Mouse (Mus musculus): ENCODE results near the gene Med10. TPM values are rescaled to one million over a fixed set of nuclear protein-coding genes. Genes with fewer than 3 reads are reported as not detected.

The Med10 gene
- polyA plus RNA-seq, 1 experiment from 2014 or later = 227 TPM

GRCm38 (mm10) chr13:69788704-69789103 lies 13.5 kb upstream of the Med10 start:
- WGBS = 91% methylated on average over 5 of the region's 5 CpGs
- no peak for DNase-seq (ENCODE audit: low spot score)
- Histone ChIP-seq H3K4me2 (replicated peaks; ENCODE audit: low read depth, low read length) (no peak overlapping the region), H3K4me1 (replicated peaks; ENCODE audit: control insufficient read depth, insufficient read depth, low read length) (no peaks in the 10 kb centered on the region), H3K36me3 (ENCODE audit: control insufficient read depth, insufficient read depth, low read length) (no peaks in the 10 kb centered on the region), H3K27ac (ENCODE audit: low read depth, low read length) (no peak overlapping the region), H3K9ac (ENCODE audit: low read depth, low read length) (no peak overlapping the region), H3K9me3 (ENCODE audit: control insufficient read depth, low read length) (no peaks in the 10 kb centered on the region), H3K4me3 (ENCODE audit: low read depth, low read length) (no peak overlapping the region), H3K27me3 (ENCODE audit: control insufficient read depth, insufficient read depth, low read length) (no peaks in the 10 kb centered on the region)
- no peak for ATAC-seq (ENCODE audit: low FRiP score)

GRCm38 (mm10) chr13:69791814-69792213 lies 10.4 kb upstream of the Med10 start:
- H3K36me3 ChIP-seq (ENCODE audit: control insufficient read depth, insufficient read depth, low read length) = no peaks in the 10 kb centered on the region
- ATAC-seq (ENCODE audit: low FRiP score) = no peak
- no peaks in the 10 kb centered on the region for H3K9me3 ChIP-seq (ENCODE audit: control insufficient read depth, low read length)
- H3K4me3 ChIP-seq (ENCODE audit: low read depth, low read length) = no peak overlapping the region
- no peaks in the 10 kb centered on the region for H3K4me1 ChIP-seq (replicated peaks; ENCODE audit: control insufficient read depth, insufficient read depth, low read length)
- no peaks in the 10 kb centered on the region for H3K27me3 ChIP-seq (ENCODE audit: control insufficient read depth, insufficient read depth, low read length)
- H3K9ac ChIP-seq (ENCODE audit: low read depth, low read length) = no peak overlapping the region
- no peak overlapping the region for H3K27ac ChIP-seq (ENCODE audit: low read depth, low read length)
- 83% methylated on average over 1 of the region's 1 CpGs for WGBS
- DNase-seq (ENCODE audit: low spot score) = no peak
- no peak overlapping the region for H3K4me2 ChIP-seq (replicated peaks; ENCODE audit: low read depth, low read length)

GRCm38 (mm10) chr13:69792541-69793009 lies 9.6 kb upstream of the Med10 start:
- Histone ChIP-seq H3K27me3 (ENCODE audit: control insufficient read depth, insufficient read depth, low read length) (no peaks in the 10 kb centered on the region), H3K36me3 (ENCODE audit: control insufficient read depth, insufficient read depth, low read length) (no peaks in the 10 kb centered on the region), H3K9ac (ENCODE audit: low read depth, low read length) (no peak overlapping the region), H3K27ac (ENCODE audit: low read depth, low read length) (no peak overlapping the region), H3K4me3 (ENCODE audit: low read depth, low read length) (no peak overlapping the region), H3K4me1 (replicated peaks; ENCODE audit: control insufficient read depth, insufficient read depth, low read length) (no peaks in the 10 kb centered on the region), H3K9me3 (ENCODE audit: control insufficient read depth, low read length) (no peaks in the 10 kb centered on the region), H3K4me2 (replicated peaks; ENCODE audit: low read depth, low read length) (no peak overlapping the region)
- 58% methylated on average over 12 of the region's 12 CpGs for WGBS
- DNase-seq (ENCODE audit: low spot score) (no peak), ATAC-seq (ENCODE audit: low FRiP score) (no peak)

GRCm38 (mm10) chr13:69794808-69795207 lies 7.4 kb upstream of the Med10 start:
- H3K4me3 ChIP-seq (ENCODE audit: low read depth, low read length) = no peak overlapping the region
- no peaks in the 10 kb centered on the region for H3K4me1 ChIP-seq (replicated peaks; ENCODE audit: control insufficient read depth, insufficient read depth, low read length)
- no peak overlapping the region for H3K4me2 ChIP-seq (replicated peaks; ENCODE audit: low read depth, low read length)
- no peaks in the 10 kb centered on the region for H3K36me3 ChIP-seq (ENCODE audit: control insufficient read depth, insufficient read depth, low read length)
- H3K9me3 ChIP-seq (ENCODE audit: control insufficient read depth, low read length) = no peaks in the 10 kb centered on the region
- 58% methylated on average over 7 of the region's 7 CpGs for whole genome bisulfite sequencing
- H3K27ac ChIP-seq (ENCODE audit: low read depth, low read length) = no peak overlapping the region
- no peak overlapping the region for H3K9ac ChIP-seq (ENCODE audit: low read depth, low read length)
- no peaks in the 10 kb centered on the region for H3K27me3 ChIP-seq (ENCODE audit: control insufficient read depth, insufficient read depth, low read length)
- DNase-seq (ENCODE audit: low spot score) = no peak
- ATAC-seq (ENCODE audit: low FRiP score) = no peak

- H3K4me2 ChIP-seq (replicated peaks; ENCODE audit: low read depth, low read length) = peak overlapping the region; percentile 84
- H3K27me3 ChIP-seq (ENCODE audit: control insufficient read depth, insufficient read depth, low read length) = no peaks in the 10 kb centered on the region
- H3K9ac ChIP-seq (ENCODE audit: low read depth, low read length) = peak overlapping the region; percentile 88
- DNase-seq (ENCODE audit: low spot score) (peak; percentile 94), ATAC-seq (ENCODE audit: low FRiP score) (peak; percentile 97)
- WGBS = 1% methylated on average over 55 of the region's 55 CpGs
- no peak overlapping the region for H3K27ac ChIP-seq (ENCODE audit: low read depth, low read length)
- peaks cover 5% of the 10 kb centered on the region; the same call in 1 of the 2 replicates for H3K4me1 ChIP-seq (replicated peaks; ENCODE audit: control insufficient read depth, insufficient read depth, low read length)
- no peaks in the 10 kb centered on the region for H3K9me3 ChIP-seq (ENCODE audit: control insufficient read depth, low read length)
- peak overlapping the region; percentile 85 for H3K4me3 ChIP-seq (ENCODE audit: low read depth, low read length)
- no peaks in the 10 kb centered on the region for H3K36me3 ChIP-seq (ENCODE audit: control insufficient read depth, insufficient read depth, low read length)
Measured at GRCm38 (mm10) chr13:69809681-69810611, 7.8 kb downstream of the Med10 start.

- no peak overlapping the region for H3K9ac ChIP-seq (ENCODE audit: low read depth, low read length)
Measured at GRCm38 (mm10) chr13:69810936-69811680, 8.9 kb downstream of the Med10 start.

GRCm38 (mm10) chr13:69813870-69814269 lies 11.7 kb downstream of the Med10 start:
- Histone ChIP-seq H3K27ac (ENCODE audit: low read depth, low read length) (no peak overlapping the region), H3K9ac (ENCODE audit: low read depth, low read length) (no peak overlapping the region), H3K27me3 (ENCODE audit: control insufficient read depth, insufficient read depth, low read length) (no peaks in the 10 kb centered on the region), H3K4me3 (ENCODE audit: low read depth, low read length) (no peak overlapping the region), H3K4me2 (replicated peaks; ENCODE audit: low read depth, low read length) (no peak overlapping the region), H3K9me3 (ENCODE audit: control insufficient read depth, low read length) (no peaks in the 10 kb centered on the region), H3K36me3 (ENCODE audit: control insufficient read depth, insufficient read depth, low read length) (0 out of 2 replicates have a peak, but pooled peaks cover 8% of the 10 kb centered on the region), H3K4me1 (replicated peaks; ENCODE audit: control insufficient read depth, insufficient read depth, low read length) (peaks cover 5% of the 10 kb centered on the region; the same call in 1 of the 2 replicates)
- DNase-seq (ENCODE audit: low spot score) (no peak), ATAC-seq (ENCODE audit: low FRiP score) (no peak)
- 95% methylated on average over 5 of the region's 5 CpGs for WGBS

More at GRCm38 (mm10) chr13:69810936-69811680, 8.9 kb downstream of the Med10 start:
- no peak overlapping the region for H3K27ac ChIP-seq (ENCODE audit: low read depth, low read length)
- WGBS = 90% methylated on average over 14 of the region's 14 CpGs
- H3K4me1 ChIP-seq (replicated peaks; ENCODE audit: control insufficient read depth, insufficient read depth, low read length) = peaks cover 5% of the 10 kb centered on the region; the same call in 1 of the 2 replicates
- H3K36me3 ChIP-seq (ENCODE audit: control insufficient read depth, insufficient read depth, low read length) = 0 out of 2 replicates have a peak, but pooled peaks cover 6% of the 10 kb centered on the region
- ATAC-seq (ENCODE audit: low FRiP score) (no peak), DNase-seq (ENCODE audit: low spot score) (no peak)
- H3K4me3 ChIP-seq (ENCODE audit: low read depth, low read length) = peak overlapping the region; percentile 85
- no peaks in the 10 kb centered on the region for H3K9me3 ChIP-seq (ENCODE audit: control insufficient read depth, low read length)
- peak overlapping the region; percentile 84 for H3K4me2 ChIP-seq (replicated peaks; ENCODE audit: low read depth, low read length)
- H3K27me3 ChIP-seq (ENCODE audit: control insufficient read depth, insufficient read depth, low read length) = no peaks in the 10 kb centered on the region

GRCm38 (mm10) chr13:69818306-69818705 lies 16.1 kb downstream of the Med10 start:
- Histone ChIP-seq H3K9ac (ENCODE audit: low read depth, low read length) (no peak overlapping the region), H3K27ac (ENCODE audit: low read depth, low read length) (no peak overlapping the region), H3K27me3 (ENCODE audit: control insufficient read depth, insufficient read depth, low read length) (no peaks in the 10 kb centered on the region), H3K9me3 (ENCODE audit: control insufficient read depth, low read length) (no peaks in the 10 kb centered on the region), H3K36me3 (ENCODE audit: control insufficient read depth, insufficient read depth, low read length) (0 out of 2 replicates have a peak, but pooled peaks cover 8% of the 10 kb centered on the region), H3K4me3 (ENCODE audit: low read depth, low read length) (no peak overlapping the region), H3K4me2 (replicated peaks; ENCODE audit: low read depth, low read length) (no peak overlapping the region), H3K4me1 (replicated peaks; ENCODE audit: control insufficient read depth, insufficient read depth, low read length) (no peaks in the 10 kb centered on the region)
- DNase-seq (ENCODE audit: low spot score) (no peak), ATAC-seq (ENCODE audit: low FRiP score) (no peak)
- 88% methylated on average over 4 of the region's 4 CpGs for WGBS
